ENCODE assay signal across 16 mouse cellular contexts in the genomic region with DNA sequence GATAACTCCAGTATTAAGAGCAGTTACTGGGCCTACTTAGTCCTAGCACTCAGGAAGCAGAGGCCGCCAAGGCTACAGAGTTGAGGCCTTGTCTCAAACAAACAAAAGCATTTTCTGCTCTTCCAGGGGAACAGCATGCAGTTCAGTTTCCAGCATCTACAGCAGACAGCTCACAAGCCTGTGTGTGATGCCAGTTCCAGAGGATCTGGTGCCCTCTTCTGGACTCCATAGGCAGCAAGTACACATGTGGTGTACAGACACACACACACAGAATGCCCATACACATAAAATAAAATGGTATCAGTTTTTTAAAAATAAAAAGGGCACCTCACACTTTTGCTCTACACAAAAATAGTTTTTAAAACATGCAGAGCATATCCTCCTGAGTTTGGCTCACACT. TPM values are rescaled to one million over a fixed set of nuclear protein-coding genes. Genes with fewer than 3 reads are reported as not detected.
DNase-seq lines count a peak whose midpoint lies in the region; ATAC-seq and TF ChIP-seq lines count a peak whose summit lies in the region.
"Had no signal": no experiment of that assay in that cellular context is flagged by ENCODE, and none has a peak within 500 bp of the region (broad histone marks: within the 10 kb centered on the region; RNA-seq: fewer than 3 reads in every experiment).

No protein-coding gene starts in this region.

- DNase-seq in forebrain, embryonic 14.5 days (ENCODE audit: low spot score): peak; percentile 36
- no peak for DNase-seq in liver, postnatal 0 days
- DNase-seq in liver, embryonic 11.5 days (ENCODE audit: low spot score): no peak
- peak; percentile 17 for DNase-seq in CD4-positive helper T cell, adult 2 months (ENCODE audit: low read depth, low spot score)
- DNase-seq in right cerebral cortex, adult 2 months (ENCODE audit: low spot score in 2 of 2): no peak
- DNase-seq: layer of hippocampus, postnatal 36 days; right cerebral cortex, adult 18-20 months; thymus, postnatal 4 days had no signal

- TF ChIP-seq CTCF in liver, postnatal 0 days (IDR thresholded peaks at IDR 0.05; ENCODE audit: low read depth): peak; percentile 32

- 86% methylated on average over 1 of the region's 1 CpGs for WGBS in forebrain, embryonic 14.5 days
- 85% methylated on average over 1 of the region's 1 CpGs for WGBS in forebrain, embryonic 16.5 days
- WGBS in liver, postnatal 0 days (ENCODE audit: insufficient replicate concordance): 90% methylated on average over 1 of the region's 1 CpGs
- 89% methylated on average over 1 of the region's 1 CpGs for WGBS in liver, embryonic 11.5 days

- no peak overlapping the region for H3K4me2 ChIP-seq in forebrain, embryonic 14.5 days (ENCODE audit: low read length)
- H3K4me2 ChIP-seq in forebrain, embryonic 16.5 days (ENCODE audit: low read length): no peak overlapping the region
- no peak overlapping the region for H3K4me2 ChIP-seq in liver, postnatal 0 days (ENCODE audit: low read depth, low read length)
- H3K4me2 ChIP-seq in liver, embryonic 11.5 days: no peak overlapping the region
- H3K4me2 ChIP-seq: hindbrain, embryonic 12.5 days; limb, embryonic 15.5 days had no signal

- H3K9ac ChIP-seq in forebrain, embryonic 14.5 days (ENCODE audit: low read length): no peak overlapping the region
- H3K9ac ChIP-seq in forebrain, embryonic 16.5 days (replicated peaks; ENCODE audit: low read depth, low read length): no peak overlapping the region
- no peak overlapping the region for H3K9ac ChIP-seq in liver, postnatal 0 days (replicated peaks)
- no peak overlapping the region for H3K9ac ChIP-seq in liver, embryonic 11.5 days (ENCODE audit: low read depth, low read length)
- H3K9ac ChIP-seq: hindbrain, embryonic 12.5 days; limb, embryonic 15.5 days had no signal

- H3K4me3 ChIP-seq in forebrain, embryonic 14.5 days (ENCODE audit: low read depth, low read length): no peak overlapping the region
- H3K4me3 ChIP-seq in forebrain, embryonic 16.5 days (replicated peaks; ENCODE audit: low read length): no peak overlapping the region
- H3K4me3 ChIP-seq in liver, postnatal 0 days (ENCODE audit: low read depth, low read length): no peak overlapping the region
- H3K4me3 ChIP-seq in liver, embryonic 11.5 days (ENCODE audit: low read depth, low read length): no peak overlapping the region
- H3K4me3 ChIP-seq: erythroblast, embryonic 14.5 days; heart, embryonic 10.5 days; hindbrain, embryonic 12.5 days; limb, embryonic 15.5 days; megakaryocyte, embryonic 14.5 days had no signal

- no peaks in the 10 kb centered on the region for H3K9me3 ChIP-seq in forebrain, embryonic 14.5 days (replicated peaks; ENCODE audit: control insufficient read depth, low read length)
- H3K9me3 ChIP-seq in forebrain, embryonic 16.5 days (ENCODE audit: control insufficient read depth, low read length): no peaks in the 10 kb centered on the region
- no peaks in the 10 kb centered on the region for H3K9me3 ChIP-seq in liver, postnatal 0 days (ENCODE audit: low read length)
- no peaks in the 10 kb centered on the region for H3K9me3 ChIP-seq in liver, embryonic 11.5 days (ENCODE audit: control insufficient read depth, low read length)
- H3K9me3 ChIP-seq: heart, embryonic 10.5 days; hindbrain, embryonic 12.5 days; limb, embryonic 15.5 days; megakaryocyte, embryonic 14.5 days had no signal

- no peak overlapping the region for H3K27ac ChIP-seq in forebrain, embryonic 14.5 days (ENCODE audit: low read depth, low read length)
- H3K27ac ChIP-seq in forebrain, embryonic 16.5 days (ENCODE audit: low read length): no peak overlapping the region
- H3K27ac ChIP-seq in liver, postnatal 0 days (ENCODE audit: low read depth): no peak overlapping the region
- no peak overlapping the region for H3K27ac ChIP-seq in liver, embryonic 11.5 days (ENCODE audit: low read depth, low read length)
- H3K27ac ChIP-seq: heart, embryonic 10.5 days; hindbrain, embryonic 12.5 days; limb, embryonic 15.5 days had no signal

- TF ChIP-seq EP300 in liver, postnatal 0 days (IDR thresholded peaks at IDR 0.05; ENCODE audit: low read depth): no peak

- H3K27me3 ChIP-seq in forebrain, embryonic 14.5 days (replicated peaks; ENCODE audit: control insufficient read depth, insufficient read depth, low read length): no peaks in the 10 kb centered on the region
- H3K27me3 ChIP-seq in forebrain, embryonic 16.5 days (replicated peaks; ENCODE audit: control insufficient read depth, insufficient read depth, low read length): no peaks in the 10 kb centered on the region
- no peaks in the 10 kb centered on the region for H3K27me3 ChIP-seq in liver, postnatal 0 days (ENCODE audit: insufficient read depth, low read length)
- H3K27me3 ChIP-seq in liver, embryonic 11.5 days (replicated peaks; ENCODE audit: control insufficient read depth, insufficient read depth, low read length): no peaks in the 10 kb centered on the region
- H3K27me3 ChIP-seq: hindbrain, embryonic 12.5 days; limb, embryonic 15.5 days; megakaryocyte, embryonic 14.5 days had no signal

- H3K36me3 ChIP-seq in forebrain, embryonic 14.5 days (ENCODE audit: control insufficient read depth, insufficient read depth, low read length): peaks cover 82% of the 10 kb centered on the region
- H3K36me3 ChIP-seq in forebrain, embryonic 16.5 days (ENCODE audit: control insufficient read depth, insufficient read depth): peaks cover 36% of the 10 kb centered on the region
- H3K36me3 ChIP-seq in liver, postnatal 0 days (replicated peaks; ENCODE audit: insufficient read depth, low read length): peaks cover 36% of the 10 kb centered on the region
- peaks cover 31% of the 10 kb centered on the region for H3K36me3 ChIP-seq in liver, embryonic 11.5 days (ENCODE audit: control insufficient read depth, insufficient read depth, low read length)

- no peak for ATAC-seq in forebrain, embryonic 14.5 days
- ATAC-seq in forebrain, embryonic 16.5 days: no peak
- ATAC-seq in liver, postnatal 0 days: no peak
- ATAC-seq in liver, embryonic 11.5 days (replicated peaks; ENCODE audit: low FRiP score): no peak
- ATAC-seq in common myeloid progenitor, adult 5-6 weeks (replicated peaks; ENCODE audit: low read depth, poor library complexity, severe bottlenecking): 0 out of 2 replicates have a peak, but pooled peaks have one; percentile 36
- no peak for ATAC-seq in activated CD4-positive, CD25-positive, alpha-beta regulatory T cell, adult 4 months

- no peaks in the 10 kb centered on the region for H3K4me1 ChIP-seq in forebrain, embryonic 14.5 days (ENCODE audit: control insufficient read depth, insufficient read depth, low read length)
- H3K4me1 ChIP-seq in forebrain, embryonic 16.5 days (replicated peaks; ENCODE audit: control insufficient read depth, insufficient read depth, low read length): no peaks in the 10 kb centered on the region
- H3K4me1 ChIP-seq in liver, postnatal 0 days (ENCODE audit: insufficient read depth): no peaks in the 10 kb centered on the region
- H3K4me1 ChIP-seq in liver, embryonic 11.5 days (replicated peaks; ENCODE audit: control insufficient read depth, insufficient read depth, low read length): no peaks in the 10 kb centered on the region
- H3K4me1 ChIP-seq: heart, embryonic 10.5 days; hindbrain, embryonic 12.5 days; limb, embryonic 15.5 days; megakaryocyte, embryonic 14.5 days had no signal

RNA-seq across cellular contexts. Expression of gene Mdn1, which starts 11.4 kb away (rescaled TPM):
- 12.3 and 20.1 TPM in 2 replicates for polyA plus RNA-seq in forebrain, embryonic 14.5 days (2014; fragmentation: Nextera tagmentation; extraction: Ambion mirVana)
- polyA plus RNA-seq in forebrain, embryonic 16.5 days (2015; fragmentation: Nextera tagmentation; extraction: Ambion mirVana): 14.6 and 18.0 TPM in 2 replicates
- 3.2 and 3.8 TPM in 2 replicates for polyA plus RNA-seq in liver, postnatal 0 days (2015; fragmentation: Nextera tagmentation; extraction: Ambion mirVana)
- polyA plus RNA-seq in liver, embryonic 11.5 days (2014; fragmentation: Nextera tagmentation; extraction: Ambion mirVana): 18.3 and 23.8 TPM in 2 replicates
- 81.2 and 94.2 TPM in 2 replicates for total RNA-seq in common myeloid progenitor, adult 5-6 weeks (2017)
- 10 to 100 TPM; 27.0 to 32.0 TPM for polyA plus RNA-seq in activated CD4-positive, CD25-positive, alpha-beta regulatory T cell, adult 4 months (2017; shearing (Covaris generic))

RNA-seq across cellular contexts. Expression of gene Casp8ap2, which starts 53.0 kb away (rescaled TPM):
- 48.9 and 53.0 TPM in 2 replicates for polyA plus RNA-seq in forebrain, embryonic 14.5 days (2014; fragmentation: Nextera tagmentation; extraction: Ambion mirVana)
- polyA plus RNA-seq in forebrain, embryonic 16.5 days (2015; fragmentation: Nextera tagmentation; extraction: Ambion mirVana): 57.3 and 64.3 TPM in 2 replicates
- 16.2 and 17.8 TPM in 2 replicates for polyA plus RNA-seq in liver, postnatal 0 days (2015; fragmentation: Nextera tagmentation; extraction: Ambion mirVana)
- polyA plus RNA-seq in liver, embryonic 11.5 days (2014; fragmentation: Nextera tagmentation; extraction: Ambion mirVana): 43.2 and 48.2 TPM in 2 replicates
- 65.9 and 70.4 TPM in 2 replicates for total RNA-seq in common myeloid progenitor, adult 5-6 weeks (2017)
- 10 to 100 TPM; 33.8 to 43.7 TPM for polyA plus RNA-seq in activated CD4-positive, CD25-positive, alpha-beta regulatory T cell, adult 4 months (2017; shearing (Covaris generic))

Comparison
In these comparisons a context has a peak if more than half of its experiments do, and no peak if none do; other contexts are left out.
1. DNase-seq: peak in forebrain, embryonic 14.5 days (single experiment) and CD4-positive helper T cell, adult 2 months (single experiment); none in liver, postnatal 0 days (single experiment), liver, embryonic 11.5 days (single experiment) and right cerebral cortex, adult 2 months (0 of 2).